Mouse (Mus musculus): ENCODE measurements around the gene Hormad1.
"Not testable (repeated sequence)": the region's sequence is repeated elsewhere in the genome, so short reads cannot be mapped to it uniquely, and the experiment has no call there.

Hormad1 gene

GRCm38 (mm10) chr3:95559437-95559836 is at the start of gene Hormad1:
Gene Hormad1, plus strand, starts transcription at chr3:95559677.
- no peak for DNase-seq

- DNase-seq: peak; percentile 64
Observed at GRCm38 (mm10) chr3:95511611-95512180, 47.8 kb upstream of the Hormad1 start.

DNA sequence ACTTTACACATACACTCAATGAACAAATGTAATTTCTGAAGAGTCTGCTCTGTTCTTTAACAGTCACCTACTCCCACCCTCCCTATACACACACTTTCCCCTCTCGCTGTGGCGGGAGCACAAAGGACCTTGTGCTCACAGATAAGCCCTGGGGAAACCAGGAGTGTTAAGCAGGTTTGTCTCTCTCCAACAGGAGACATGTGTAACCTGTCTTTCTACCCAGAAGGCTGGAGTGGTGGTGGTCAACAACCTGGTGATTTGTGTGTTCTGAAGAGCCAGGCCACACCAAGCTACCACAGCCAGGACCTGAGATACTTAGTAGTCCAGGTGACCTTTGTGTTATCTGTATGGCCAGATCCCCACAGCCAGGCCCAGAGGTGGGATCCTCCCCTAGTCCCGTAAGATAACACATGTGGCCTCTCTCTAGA is 42.8 kb upstream of the Hormad1 start:
- no peak for DNase-seq

- DNase-seq: peak; percentile 64
Observed at GRCm38 (mm10) chr3:95517493-95517898, 42.0 kb upstream of the Hormad1 start.

GRCm38 (mm10) chr3:95518891-95519290 is 40.6 kb upstream of the Hormad1 start:
- DNase-seq: no peak

DNA sequence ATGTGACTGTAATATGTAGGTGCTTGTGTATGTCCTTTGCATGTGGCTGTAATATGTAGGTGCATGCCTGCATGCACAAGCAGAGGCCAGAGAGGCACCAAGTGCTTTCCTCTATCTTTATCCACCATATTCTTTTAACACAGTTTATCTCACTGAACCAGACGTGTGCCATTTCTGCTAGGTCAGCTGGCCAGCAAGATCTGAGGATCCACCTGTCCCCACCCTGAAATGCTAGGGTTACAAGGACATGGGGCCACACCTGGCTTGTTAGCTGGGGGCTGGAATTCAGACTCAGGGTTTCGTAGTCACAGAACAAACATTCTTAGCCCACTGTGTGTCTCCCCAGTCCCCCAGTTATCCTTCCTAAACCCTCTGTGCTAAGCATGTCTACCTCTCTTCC is 40.2 kb upstream of the Hormad1 start:
- DNase-seq: no peak

GRCm38 (mm10) chr3:95520100-95520499 is 39.4 kb upstream of the Hormad1 start:
- no peak for DNase-seq

GRCm38 (mm10) chr3:95521168-95521567 is 38.3 kb upstream of the Hormad1 start:
- peak; percentile 13 for DNase-seq

GRCm38 (mm10) chr3:95523662-95524061 is 35.8 kb upstream of the Hormad1 start:
- peak; percentile 32 for DNase-seq

- DNase-seq: no peak
Observed at GRCm38 (mm10) chr3:95524673-95525072, 34.8 kb upstream of the Hormad1 start.

GRCm38 (mm10) chr3:95526111-95526510 is 33.4 kb upstream of the Hormad1 start:
- DNase-seq: no peak

DNA sequence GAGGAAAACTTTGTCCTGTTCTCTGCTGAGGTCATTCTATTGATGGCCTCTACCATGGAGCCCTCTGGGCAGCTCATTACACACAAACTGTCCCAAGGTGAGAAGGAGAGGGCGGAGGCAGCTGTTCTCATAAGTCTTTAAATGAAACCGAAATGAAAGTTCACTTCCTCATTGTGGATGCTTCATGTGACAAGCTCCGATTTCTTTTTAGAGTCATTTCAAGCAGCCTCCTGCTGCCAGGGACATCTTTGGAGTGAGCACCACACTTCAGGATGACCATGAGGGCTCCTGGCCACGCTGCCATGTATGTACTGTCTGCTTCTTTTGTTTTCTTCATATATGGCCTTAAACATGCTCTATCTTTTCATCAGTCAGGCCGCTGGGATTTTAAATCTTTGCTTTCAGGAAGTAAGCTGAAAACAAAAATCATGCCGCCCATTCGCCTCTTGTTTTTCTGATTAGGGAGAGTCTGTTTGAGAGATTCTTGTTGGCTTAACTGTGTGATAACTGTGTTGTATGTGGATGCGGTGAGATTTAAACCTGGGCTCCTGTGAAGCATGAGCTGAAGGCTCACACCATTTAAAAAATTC is 32.8 kb upstream of the Hormad1 start, which contains the start of gene Ctss:
Ctss (plus strand) TSS at position 165 of the 590 bp plus-strand sequence.
- no peak for DNase-seq

DNA sequence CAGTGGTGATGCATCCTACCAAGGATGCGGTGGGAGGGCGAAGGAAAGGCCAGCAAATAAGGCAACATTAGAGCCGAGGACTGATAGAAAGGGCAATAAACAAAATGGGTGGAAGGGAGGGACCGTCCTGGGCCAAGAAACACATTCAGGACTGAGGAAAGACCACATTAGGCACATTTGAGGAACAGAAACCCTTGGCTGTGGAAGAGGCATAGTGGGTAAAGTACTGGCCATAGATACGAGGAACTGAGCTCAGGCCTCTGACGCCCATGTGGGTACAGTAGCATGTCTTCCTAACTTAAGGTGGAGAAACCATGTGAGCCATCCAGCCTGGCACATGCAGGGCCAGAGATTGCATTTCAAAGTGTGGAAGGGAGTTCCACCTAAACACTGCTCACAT is 29.7 kb upstream of the Hormad1 start:
- DNase-seq: no peak

- DNase-seq: no peak
Observed at GRCm38 (mm10) chr3:95531025-95531424, 28.5 kb upstream of the Hormad1 start.

GRCm38 (mm10) chr3:95533364-95533763 is 26.1 kb upstream of the Hormad1 start:
- DNase-seq: no peak

- no peak for DNase-seq
Observed at GRCm38 (mm10) chr3:95534927-95535326, 24.6 kb upstream of the Hormad1 start.

DNA sequence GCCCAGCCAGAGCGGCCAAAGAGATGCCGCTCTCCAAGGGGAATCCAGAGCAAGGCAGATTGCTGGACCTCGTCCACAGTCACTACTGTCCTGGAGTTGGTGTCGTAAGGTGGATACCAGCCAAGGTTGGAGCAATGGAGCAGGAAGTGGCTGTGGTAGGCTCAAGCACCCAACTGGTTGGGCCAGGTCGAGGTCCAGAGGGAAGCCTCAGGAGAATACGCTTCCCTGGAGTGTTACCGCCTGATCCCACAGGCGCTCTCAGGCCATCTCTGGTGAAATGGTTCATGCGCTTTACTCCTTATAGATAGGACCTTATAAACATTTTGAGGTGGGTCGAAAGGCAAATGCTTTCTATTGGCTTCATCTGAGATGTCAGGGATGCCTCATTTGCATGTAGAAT is 20.5 kb upstream of the Hormad1 start:
- no peak for DNase-seq

GRCm38 (mm10) chr3:95539837-95540236 is 19.6 kb upstream of the Hormad1 start:
- no peak for DNase-seq

DNA sequence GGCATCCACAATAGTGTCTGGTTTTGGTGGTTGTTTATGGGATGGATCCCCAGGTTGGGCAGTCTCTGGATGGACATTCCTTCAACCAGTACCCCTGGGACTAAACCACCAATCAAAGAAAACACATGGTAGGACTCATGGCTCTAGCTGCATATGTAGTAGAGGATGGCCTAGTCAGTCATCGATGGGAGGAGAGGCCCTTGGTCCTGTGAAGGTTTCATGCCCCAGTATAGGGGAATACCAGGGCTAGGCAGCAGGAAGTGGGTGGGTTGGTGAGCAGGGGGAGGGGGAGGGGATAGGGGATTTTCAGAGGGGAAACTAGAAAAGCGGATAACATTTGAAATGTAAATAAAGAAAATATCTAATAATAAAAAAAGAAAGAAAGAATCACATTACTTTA is 18.3 kb upstream of the Hormad1 start:
- DNase-seq: not testable (repeated sequence)

- DNase-seq: no peak
Observed at GRCm38 (mm10) chr3:95542171-95542570, 17.3 kb upstream of the Hormad1 start.

- no peak for DNase-seq
Observed at GRCm38 (mm10) chr3:95542981-95543380, 16.5 kb upstream of the Hormad1 start.

DNA sequence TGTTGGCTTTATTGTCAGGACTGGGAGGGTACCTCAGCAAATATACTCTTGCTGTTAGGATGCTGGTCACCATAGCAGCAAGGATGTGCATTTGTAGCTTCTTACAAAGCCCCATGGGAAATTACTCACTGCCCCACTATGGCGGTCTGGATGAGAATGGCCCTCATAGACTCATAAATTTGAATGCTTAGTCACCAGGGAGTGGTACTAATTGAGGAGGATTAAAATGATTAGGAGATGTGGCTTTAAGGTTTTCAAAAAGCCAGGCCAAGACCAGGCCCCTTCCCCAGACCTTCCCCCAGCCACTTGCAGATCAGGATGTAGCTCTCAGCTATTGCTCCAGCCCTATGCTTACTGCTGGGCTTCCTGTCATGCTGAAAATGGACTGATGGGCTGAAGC is 9.3 kb upstream of the Hormad1 start:
- DNase-seq: no peak

GRCm38 (mm10) chr3:95553986-95554385 is 5.5 kb upstream of the Hormad1 start:
- DNase-seq: no peak

- no peak for DNase-seq
Observed at GRCm38 (mm10) chr3:95560738-95561137, 1.3 kb downstream of the Hormad1 start.

DNA sequence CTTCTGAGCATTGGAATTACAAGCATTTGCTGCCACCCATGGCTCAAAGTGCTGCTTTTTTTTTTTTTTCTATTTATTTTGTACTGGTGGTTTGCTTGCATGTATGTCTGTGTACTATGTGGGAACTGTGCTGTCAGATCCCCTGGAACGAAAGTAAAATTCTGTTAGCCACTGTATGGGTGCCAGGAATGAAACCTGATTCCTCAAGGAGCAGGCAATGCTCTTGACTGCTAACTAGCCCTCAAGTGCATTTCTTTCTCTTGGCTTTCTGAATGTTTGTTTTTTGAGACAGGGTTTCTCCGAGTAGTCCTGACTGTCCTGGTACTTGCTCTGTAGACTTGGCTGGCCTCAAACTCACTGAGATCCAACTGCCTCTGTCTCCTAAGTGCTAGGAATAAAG is 2.3 kb downstream of the Hormad1 start:
- no peak for DNase-seq

Data from thymus, postnatal 14 days (tissue).